Mouse (Mus musculus) naive thymus-derived CD4-positive, alpha-beta T cell, adult 2 months (primary cell): ENCODE measurements around the gene Fcho2.

Experiments
- DNase-seq: peaks from one replicate; pipeline ENCODE4 v3.0.0-alpha.2; 2011; ENCODE audit warnings: low read depth

The Fcho2 gene

DNA sequence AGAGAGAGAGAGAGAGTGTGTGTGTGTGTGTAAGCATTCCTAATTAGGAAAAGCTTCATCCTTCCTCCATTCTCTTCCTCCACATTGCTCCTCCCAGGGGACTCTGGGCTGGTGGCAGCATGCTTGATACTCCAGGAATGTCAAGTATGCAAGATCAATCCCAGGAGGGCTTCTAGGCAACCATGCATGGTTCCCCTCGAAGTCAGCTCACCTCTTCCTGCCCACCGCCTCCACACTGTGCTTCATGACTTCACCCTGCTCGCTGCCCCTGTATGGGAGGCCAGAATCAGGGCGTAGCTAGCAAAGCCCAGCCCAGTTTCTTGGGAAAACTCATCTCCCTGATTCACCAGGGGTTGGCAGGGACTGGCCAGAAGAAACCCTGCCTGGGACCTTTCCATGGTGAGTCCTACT lies 135.6 kb downstream of the Fcho2 start:
- no peak for DNase-seq

DNA sequence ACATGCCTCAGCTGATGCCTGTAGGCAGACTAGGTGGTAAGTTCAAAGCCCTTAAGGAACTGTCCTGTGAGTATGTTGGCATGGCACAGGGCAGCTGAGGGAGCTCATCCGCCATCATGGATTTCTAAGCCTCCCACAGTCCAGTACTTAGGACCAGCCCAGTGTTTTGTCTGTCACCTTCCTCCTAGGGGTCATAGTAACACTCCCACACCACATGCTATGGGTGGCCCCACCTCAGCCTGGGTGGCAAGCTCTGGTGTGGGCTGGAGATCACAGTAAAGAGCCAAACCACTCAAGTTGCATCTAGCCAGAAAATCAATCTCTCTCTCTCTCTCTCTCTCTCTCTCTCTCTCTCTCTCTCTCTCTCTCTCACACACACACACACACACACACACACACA lies 136.0 kb downstream of the Fcho2 start:
- no peak for DNase-seq

DNA sequence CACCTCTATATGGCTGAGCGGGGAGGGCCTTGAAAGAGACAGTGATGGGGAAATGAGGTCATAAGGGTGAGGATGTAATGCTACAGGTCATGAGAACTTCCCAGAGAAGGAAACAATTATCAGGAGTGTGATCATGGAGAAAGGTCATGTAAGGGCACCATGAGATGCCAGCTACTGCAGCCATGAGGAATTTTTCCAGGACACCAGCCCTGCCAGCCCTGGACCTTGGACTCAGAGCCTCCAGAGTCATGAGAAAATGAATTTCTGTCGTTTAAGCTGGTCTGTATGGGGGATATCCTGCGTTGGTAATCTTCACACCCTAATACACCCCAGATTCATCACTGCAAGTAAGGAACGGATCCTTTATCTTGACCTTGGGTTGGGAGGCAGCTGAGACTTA lies 141.3 kb downstream of the Fcho2 start:
- DNase-seq, result no peak
